Mouse (Mus musculus) G1E-ER4 (cell line): ENCODE data around the gene Supt3. TPM values are rescaled to one million over a fixed set of nuclear protein-coding genes. Genes with fewer than 3 reads are reported as not detected.

Experiments
- GATA1 ChIP-seq: IDR thresholded peaks from one replicate; pipeline ENCODE4 v1.8.0; 2012; ENCODE audit warnings: low read length, inconsistent platforms
- polyA plus RNA-seq: library from polyadenylated mRNA; stranded (reverse); fragments of >175 nt; gene quantifications from 2 replicates; pipeline ENCODE4 v1.2.3, GENCODE M21; 2012

Supt3 gene
- polyA plus RNA-seq, 1 experiment: 10.9 TPM

DNA sequence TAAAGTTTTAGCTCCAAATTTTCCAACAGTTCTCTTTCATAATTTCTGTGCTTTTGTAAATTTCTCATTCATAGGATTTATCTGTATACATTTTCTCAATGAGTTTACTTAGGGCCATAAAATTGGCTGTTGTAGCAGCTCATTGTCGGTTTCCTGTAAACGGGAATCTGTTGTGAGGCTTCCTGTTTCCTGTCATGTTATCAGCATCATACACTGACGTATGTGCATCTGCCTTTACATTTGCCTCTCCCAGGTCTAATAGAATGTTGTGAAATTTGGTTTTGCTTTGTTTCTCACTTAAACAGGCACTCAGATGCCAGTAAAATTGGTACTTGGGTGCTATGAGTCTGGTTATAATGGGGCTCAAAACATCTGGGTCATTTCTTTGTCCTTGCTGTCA, 338.4 kb downstream of the Supt3 start:
- no peak for TF ChIP-seq GATA1

DNA sequence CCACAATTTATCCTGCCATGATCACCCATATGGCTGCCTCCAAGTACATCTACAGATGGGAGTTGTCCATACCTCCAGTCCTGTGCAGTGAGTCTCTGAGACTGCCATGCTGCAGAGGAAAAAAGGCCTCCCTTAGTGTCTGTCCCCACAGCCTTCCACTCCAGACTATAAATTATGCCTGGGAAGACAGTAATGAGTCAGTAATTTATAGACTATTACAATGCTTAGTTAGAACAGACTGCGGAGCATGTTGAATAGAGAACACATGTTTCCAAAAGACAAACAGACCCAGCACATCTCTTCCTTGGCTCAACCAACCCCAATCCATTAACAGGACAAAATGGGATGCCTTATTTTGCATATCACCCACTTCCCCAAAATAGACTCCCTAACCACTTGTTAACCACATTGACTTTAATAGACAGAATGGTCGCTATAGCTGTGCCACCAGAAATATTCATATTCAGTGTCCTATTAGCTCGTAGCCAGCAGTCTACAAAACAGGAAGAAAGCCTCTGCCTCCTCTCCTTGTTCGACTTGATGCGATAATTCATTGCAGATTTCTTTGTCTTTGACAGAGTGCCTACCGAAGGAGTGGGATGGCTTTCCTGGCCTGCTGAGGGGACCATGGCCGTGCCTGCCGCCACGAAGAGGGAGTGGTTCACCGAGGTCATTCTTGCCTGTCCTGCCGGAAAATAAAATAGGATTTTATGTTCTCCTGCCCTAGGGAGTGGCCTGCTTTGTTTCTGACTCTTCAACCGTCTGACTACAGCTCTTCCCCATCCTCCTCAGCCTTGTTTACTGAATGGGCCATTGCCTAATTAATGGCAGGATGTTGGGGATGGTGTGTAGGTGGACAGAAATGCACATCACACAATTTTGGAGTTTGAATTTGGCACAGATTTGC, 341.9 kb downstream of the Supt3 start:
- no peak for TF ChIP-seq GATA1

DNA sequence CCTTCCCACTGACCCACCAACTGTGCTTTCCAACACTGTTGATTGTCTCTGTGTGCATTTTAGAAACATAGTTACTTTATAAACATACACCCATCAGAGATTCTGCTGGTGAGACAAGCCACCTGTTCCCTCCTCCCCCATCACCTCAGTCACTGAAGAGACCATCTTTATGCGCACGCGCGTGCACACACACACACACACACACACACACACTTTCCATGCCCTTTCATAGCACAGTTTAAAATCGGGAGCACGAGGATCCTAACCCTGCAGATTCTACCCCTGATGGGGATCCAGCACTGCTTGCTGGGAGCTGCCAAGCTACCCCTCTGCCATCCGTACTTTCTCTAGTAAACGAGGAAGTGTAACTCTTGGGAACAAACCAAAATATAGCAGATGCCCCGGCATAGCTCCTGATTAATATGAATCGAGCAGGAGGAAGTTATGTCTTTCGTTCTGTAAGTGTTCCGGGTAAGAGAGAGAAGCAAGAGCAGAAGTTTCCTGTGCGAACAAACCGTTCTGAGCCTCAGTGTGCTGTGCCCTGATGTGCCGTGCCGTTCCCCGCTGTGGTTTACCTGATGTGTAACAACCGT, 342.8 kb downstream of the Supt3 start:
- no peak for TF ChIP-seq GATA1

DNA sequence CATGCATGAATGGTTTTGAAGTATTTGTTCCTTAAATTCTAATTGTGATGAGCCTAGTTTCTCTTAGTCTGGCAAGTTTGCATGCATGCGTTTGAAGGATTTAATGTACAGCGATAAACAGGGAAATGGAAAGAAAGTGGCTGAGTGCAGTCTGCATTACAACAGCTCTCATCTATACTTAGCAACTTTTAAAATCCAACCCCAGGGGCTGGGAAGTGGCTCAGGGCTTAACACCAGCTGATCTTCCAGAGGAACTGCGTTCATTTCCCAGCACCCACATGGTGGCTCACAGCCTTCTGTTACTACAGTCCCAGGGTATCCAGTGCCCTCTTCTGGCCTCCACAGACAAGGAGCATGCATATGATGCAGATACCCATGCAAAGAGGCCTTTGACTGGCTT, 346.9 kb downstream of the Supt3 start:
- TF ChIP-seq GATA1: no peak

DNA sequence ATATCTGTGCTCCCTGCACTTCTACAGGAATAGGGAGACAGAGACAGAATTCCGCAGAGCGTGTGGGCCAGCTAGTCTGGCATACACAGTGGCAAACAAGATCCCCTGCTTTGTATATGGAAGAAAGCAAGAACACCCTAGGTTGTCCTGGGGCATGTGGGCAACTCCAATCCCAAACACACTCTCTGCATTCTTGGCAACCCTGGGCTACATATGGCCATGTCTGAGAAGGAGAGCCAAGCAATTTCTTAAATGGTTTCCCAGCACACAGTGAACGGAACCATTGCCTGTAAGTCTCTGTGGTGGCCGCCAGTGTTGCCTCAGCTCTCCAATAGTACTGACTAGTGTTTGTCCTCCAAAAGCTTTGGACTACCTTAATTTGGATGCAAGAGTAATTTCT, 351.7 kb downstream of the Supt3 start:
- TF ChIP-seq GATA1: no peak

DNA sequence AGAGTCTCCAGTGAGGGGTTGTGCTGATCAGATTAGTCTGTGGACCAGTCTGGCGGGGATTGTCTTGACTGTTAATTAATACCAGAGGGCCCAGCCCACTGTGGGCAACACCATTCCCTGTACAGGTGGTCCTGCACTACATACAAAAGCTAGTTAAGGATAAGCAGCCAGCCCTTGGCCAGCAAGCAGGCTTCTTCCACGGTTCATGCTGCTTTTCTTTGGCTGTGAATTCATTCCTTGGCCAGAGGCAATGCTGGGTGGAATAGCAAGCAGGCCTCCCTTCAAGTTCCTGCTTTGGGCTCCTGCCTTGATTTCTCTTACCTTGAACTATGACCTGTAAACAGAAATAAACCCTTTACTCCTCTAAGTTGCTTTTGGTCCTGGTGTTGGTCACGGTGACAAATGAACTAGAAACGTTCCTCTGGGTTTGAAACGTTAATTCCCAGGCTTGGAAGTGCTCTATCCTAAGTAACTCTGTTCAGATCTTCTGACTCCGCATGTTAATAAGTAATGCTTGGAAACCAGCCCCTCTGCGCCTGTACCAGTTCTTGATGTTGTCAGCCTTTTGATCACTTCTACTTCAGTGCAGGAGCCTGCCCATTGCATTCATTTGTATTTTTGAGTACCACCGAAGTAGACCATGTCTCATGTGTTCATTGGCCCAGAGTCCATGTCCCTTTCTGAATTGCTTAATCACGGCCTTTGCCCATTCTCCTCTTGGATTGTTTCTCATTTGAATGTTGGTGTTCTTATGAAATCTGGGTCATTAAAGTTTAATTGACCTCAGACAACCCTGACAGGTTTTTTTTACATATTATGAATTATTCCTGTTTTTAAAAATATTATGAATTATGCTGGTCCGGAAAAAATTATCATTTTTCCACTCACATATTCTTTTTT, 356.8 kb downstream of the Supt3 start:
- no peak for TF ChIP-seq GATA1

DNA sequence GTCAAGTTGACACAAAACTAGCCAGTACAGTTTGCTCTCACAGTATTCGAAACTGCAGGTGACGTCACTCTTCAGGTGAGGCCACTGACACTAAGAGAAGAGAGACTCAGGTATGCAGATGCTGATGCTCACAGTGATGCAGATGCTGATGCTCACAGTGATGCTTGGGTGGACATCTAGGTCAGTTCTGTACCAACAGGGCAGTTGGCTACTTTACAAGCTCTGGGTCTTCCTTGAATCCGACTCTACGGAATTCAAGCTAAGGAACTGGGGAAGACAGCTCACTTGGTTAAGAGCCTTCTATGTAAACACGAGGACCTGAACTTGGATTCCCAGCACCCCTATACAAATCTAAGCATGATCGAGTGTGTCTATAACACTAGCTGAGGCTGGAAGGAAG, 359.5 kb downstream of the Supt3 start:
- TF ChIP-seq GATA1: no peak

DNA sequence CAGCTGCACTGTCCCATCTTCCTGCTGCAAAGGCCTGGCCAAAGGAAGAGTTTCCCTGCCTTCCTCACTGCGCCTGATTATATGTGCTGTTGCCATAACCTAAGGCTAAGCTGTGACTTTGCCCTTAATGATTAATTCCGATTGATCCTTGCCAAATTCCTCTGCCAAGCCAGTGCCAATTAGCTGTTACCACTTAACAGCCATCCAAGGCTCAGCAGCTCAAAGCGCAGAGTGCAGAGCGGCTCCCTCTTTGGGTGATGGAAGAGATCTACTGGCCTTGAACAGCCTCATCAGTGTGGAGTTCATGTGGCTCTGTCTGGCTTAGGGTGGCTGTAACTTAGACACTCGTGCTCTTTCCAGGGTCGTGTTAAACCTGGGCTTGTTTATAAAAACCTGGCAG, 366.1 kb downstream of the Supt3 start:
- no peak for TF ChIP-seq GATA1

DNA sequence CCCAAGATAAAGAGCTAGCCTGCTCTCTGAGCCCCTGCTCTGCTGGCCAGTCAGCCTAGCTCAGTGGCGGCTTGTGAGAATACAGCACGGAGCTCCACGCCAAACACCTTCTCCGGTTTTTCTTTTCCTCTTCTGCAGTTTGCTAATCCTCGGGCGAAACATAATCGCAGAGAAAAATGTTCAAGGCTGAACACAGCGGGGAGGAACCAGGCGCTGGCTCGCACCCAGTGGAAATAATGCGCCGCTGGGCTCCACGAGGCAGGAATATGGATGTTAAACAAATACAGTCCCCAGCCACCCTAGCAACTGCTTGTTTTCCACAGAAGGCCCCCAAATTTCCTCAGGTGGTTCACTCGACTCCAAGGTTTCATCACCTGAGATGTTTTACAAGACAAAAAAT, 367.7 kb downstream of the Supt3 start:
- no peak for TF ChIP-seq GATA1

DNA sequence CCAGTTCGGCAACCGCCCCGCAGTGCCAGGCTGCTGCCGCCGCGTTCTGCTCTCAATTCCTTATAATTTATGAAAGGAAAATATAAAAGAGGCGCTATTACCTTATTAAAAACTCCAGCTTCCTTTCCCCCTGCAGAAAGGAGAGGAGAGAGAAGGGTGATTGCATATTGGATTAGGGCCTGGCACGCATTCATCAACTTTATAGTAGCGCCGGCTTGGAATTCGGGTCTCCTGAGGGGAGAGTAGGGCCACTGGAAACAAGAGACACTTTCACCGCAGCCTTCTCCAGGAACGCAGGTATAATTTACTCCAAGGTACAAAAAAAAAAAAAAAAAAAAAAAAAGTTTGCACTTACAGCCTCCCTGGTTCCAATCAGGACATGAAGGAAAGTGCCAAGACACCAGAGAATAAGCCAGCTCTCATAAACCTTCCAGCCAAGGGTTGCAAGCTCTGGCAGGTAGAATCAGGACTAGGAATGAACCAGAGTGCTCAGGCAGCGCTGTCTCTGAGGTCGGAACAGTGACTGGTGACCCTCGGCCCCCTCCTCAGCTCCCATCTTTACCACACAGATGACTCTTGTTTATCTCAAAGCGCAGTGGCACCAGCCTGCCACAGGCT, 374.5 kb downstream of the Supt3 start:
- TF ChIP-seq GATA1: no peak

DNA sequence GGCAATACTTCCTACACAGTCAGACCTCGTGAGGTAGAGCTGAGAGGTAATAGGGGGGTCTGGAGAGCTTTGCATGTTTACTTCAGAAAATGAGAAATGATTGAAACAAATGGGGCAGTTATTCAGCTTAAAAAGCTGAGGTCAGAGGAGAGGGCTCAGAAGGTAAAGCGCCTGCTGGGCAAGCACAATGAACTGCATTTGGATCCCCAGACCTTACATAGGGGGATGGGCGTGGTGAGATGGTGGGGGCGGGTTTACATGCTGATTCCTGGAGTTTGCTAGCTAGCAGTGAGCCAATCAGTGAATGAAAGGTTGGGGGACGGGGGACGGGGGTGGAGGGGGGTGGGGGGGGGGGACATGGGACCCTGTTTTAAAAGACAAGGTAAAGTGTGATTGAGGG, 376.8 kb downstream of the Supt3 start:
- TF ChIP-seq GATA1: no peak

DNA sequence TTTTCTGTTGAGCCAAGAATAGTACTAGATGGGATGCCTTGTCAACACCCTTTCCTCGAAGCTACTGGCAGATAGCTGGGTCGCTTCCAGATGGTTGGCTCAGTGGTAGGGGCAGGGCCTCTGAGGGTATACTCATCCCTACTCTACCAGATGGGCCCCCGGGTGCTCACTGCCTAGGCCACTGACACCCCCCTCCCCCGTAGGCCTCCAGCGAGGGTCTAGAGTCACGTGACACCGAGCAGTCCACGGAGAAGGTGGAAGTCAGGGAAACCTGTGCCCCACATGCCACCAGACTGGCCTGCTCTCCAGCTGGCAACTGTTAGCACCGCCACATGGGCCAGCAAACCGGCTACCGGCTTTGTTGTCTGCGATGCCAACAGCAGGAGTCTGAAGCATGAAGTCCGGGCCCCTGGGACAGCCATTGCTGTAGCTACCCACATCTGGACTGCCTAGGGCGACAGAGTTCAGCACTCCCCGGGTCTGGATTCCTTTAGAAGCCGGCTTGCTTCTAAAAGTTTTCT, 381.3 kb downstream of the Supt3 start:
- no peak for TF ChIP-seq GATA1

DNA sequence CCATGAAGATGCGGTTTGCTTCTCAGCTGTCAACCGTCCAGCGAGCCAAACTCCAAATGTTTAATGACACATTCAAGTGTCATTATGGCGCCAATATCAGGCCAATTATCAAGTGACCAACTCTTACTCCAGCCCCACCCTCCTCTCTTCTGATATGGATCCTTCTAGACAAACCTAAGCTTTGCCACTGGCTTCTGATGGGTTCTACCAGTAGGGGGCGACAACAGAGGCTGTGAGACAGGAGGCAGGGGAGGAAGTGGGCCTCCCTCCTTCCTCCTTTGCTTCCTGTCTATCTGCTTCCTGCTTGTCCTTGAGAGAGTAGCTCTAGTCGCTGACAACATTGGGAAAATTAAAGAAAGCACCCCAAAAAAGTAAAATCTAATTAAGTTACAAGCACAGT, 383.7 kb downstream of the Supt3 start:
- no peak for TF ChIP-seq GATA1

DNA sequence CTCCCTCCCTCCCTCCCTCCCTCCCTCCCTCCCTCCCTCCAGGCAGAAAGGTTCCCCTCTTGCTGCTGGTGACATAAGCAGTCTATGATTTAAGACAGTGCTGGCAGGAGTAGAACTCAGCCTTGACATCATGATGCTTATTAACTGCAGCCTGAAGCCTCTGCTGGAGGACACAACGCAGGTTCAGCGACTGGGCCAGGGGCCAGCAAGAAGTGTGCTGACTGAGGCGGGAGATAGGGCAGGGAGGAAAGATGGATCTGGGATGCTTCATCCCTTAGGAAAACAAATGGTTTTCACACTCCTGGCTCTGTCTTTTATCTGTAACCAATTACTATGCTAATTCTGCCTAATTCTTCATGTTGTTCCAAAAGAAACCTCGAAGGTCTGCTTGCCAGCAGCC, 388.8 kb downstream of the Supt3 start:
- TF ChIP-seq GATA1: no peak

Other genes with a start within 250 kb of the Supt3 start
- not detected in 2 replicates for gene Runx2, start 37.6 kb downstream of the Supt3 start, polyA plus RNA-seq